Mouse (Mus musculus) ES-E14 (cell line): ENCODE data around the gene Cyp2d40. TPM values are rescaled to one million over a fixed set of nuclear protein-coding genes. Genes with fewer than 3 reads are reported as not detected.
"Not testable (repeated sequence)": the region's sequence is repeated elsewhere in the genome, so short reads cannot be mapped to it uniquely, and the experiment has no call there.

Source experiments
- DNase-seq: peaks from one replicate; pipeline ENCODE4 v3.0.0-alpha.2; 2013; ENCODE audit warnings: low read depth, low spot score
- H3K27ac ChIP-seq: 2 replicates; pipeline ENCODE4 v1.5.1; 2012; ENCODE audit warnings: low read depth, mild to moderate bottlenecking, low read length, moderate library complexity, mixed read lengths; ENCODE audit not compliant: poor library complexity, insufficient read depth, severe bottlenecking
- H3K36me3 ChIP-seq: 2 replicates; pipeline ENCODE4 v1.6.1; 2012; ENCODE audit warnings: mild to moderate bottlenecking, low read length, moderate library complexity, mixed read lengths; ENCODE audit not compliant: control insufficient read depth, poor library complexity, insufficient read depth, severe bottlenecking
- H3K4me1 ChIP-seq, 2 experiments: fragments of 150-350 bp in 1 of 2; sonication (generic) in 1 of 2; 2 replicates each; pipeline ENCODE4 v1.6.1; 2012; ENCODE audit warnings: low read length in 2 of 2, mild to moderate bottlenecking in 1 of 2, mixed read lengths in 1 of 2; ENCODE audit not compliant: control insufficient read depth in 2 of 2, insufficient read depth in 2 of 2, poor library complexity in 1 of 2
- H3K4me3 ChIP-seq, 2 experiments: fragments of 150-350 bp in 1 of 2; sonication (generic) in 1 of 2; 2 replicates each; pipeline ENCODE4 v1.5.1; 2012; ENCODE audit warnings: low read length in 2 of 2, low read depth in 1 of 2, mild to moderate bottlenecking in 1 of 2, mixed read lengths in 1 of 2; ENCODE audit not compliant: insufficient read depth in 1 of 2, poor library complexity in 1 of 2, severe bottlenecking in 1 of 2
- H3K9ac ChIP-seq: 2 replicates; pipeline ENCODE4 v1.6.1; 2012; ENCODE audit warnings: low read depth, mild to moderate bottlenecking, low read length, mixed read lengths; ENCODE audit not compliant: poor library complexity, insufficient read depth, severe bottlenecking
- H3K9me3 ChIP-seq: fragments of 150-350 bp; sonication (generic); 2 replicates; pipeline ENCODE4 v1.6.1; 2012; ENCODE audit warnings: low read depth, mild to moderate bottlenecking, low read length; ENCODE audit not compliant: control insufficient read depth, insufficient read depth
- CHD2 ChIP-seq: IDR thresholded peaks from 2 replicates; pipeline ENCODE4 v1.6.1; 2014; ENCODE audit warnings: mild to moderate bottlenecking, low read depth, low read length, inconsistent platforms
- HCFC1 ChIP-seq: IDR thresholded peaks from 2 replicates; pipeline ENCODE4 v1.6.1; 2012; ENCODE audit warnings: low read length, inconsistent platforms, borderline replicate concordance; ENCODE audit not compliant: insufficient read depth
- MAFK ChIP-seq: IDR thresholded peaks from 2 replicates; pipeline ENCODE4 v1.6.1; 2014; ENCODE audit warnings: mild to moderate bottlenecking, low read depth, low read length, inconsistent platforms; ENCODE audit not compliant: insufficient read depth
- ZC3H11A ChIP-seq: IDR thresholded peaks from 2 replicates; pipeline ENCODE4 v1.6.1; 2012; ENCODE audit warnings: low read depth, mild to moderate bottlenecking, inconsistent platforms, low read length, borderline replicate concordance
- ZNF384 ChIP-seq: IDR thresholded peaks from 2 replicates; pipeline ENCODE4 v1.6.1; 2012; ENCODE audit warnings: low read depth, low read length, inconsistent platforms
- in situ Hi-C, 2 experiments: fragments of 600-800 bp; cut with MboI; formaldehyde crosslinking; loops; one replicate each; pipeline ENCODE4 v1.15.1; 2025; ENCODE audit warnings: low sequenced_read_pairs in 2 of 2, inconsistent platforms in 1 of 2; ENCODE audit not compliant: unreplicated experiment in 2 of 2
- total RNA-seq: library from RNA; depleted of rRNA; stranded (reverse); fragments of 300-350 nt; gene quantifications from 2 replicates; pipeline ENCODE4 v1.2.3, GENCODE M21; 2012; rRNA removed

The Cyp2d40 gene
- total RNA-seq, 1 experiment: not detected

DNA sequence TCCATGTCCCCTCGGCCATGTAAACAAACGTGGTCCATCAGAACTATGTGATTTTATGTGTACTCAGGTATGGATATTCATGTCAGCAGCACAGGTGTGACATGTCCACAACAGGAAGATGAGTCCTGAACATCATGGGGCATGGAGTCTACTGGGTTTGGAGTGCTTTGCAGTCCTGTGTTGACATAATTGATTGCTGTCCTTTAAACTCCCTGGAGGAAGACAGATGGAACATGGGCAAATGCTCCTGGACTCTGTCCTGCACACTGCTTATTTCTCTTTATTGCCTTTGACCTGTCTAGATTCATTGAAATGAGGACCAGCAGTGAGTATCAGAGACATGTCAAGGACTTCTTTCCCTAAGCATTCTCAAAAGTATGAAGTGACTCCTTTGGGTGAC lies 2.0 kb upstream of the Cyp2d40 start:
- H3K9ac ChIP-seq: no peak overlapping the region
- in situ Hi-C loops: no loop called here
- no peak overlapping the region for H3K27ac ChIP-seq
- H3K9me3 ChIP-seq: no peaks in the 10 kb centered on the region
- TF ChIP-seq HCFC1: no peak
- no peak for TF ChIP-seq CHD2
- TF ChIP-seq MAFK: no peak
- no peak for TF ChIP-seq ZC3H11A
- no peak for TF ChIP-seq ZNF384
- DNase-seq: no peak
- no peaks in the 10 kb centered on the region for H3K36me3 ChIP-seq
- H3K4me1 ChIP-seq: no peaks in the 10 kb centered on the region
- H3K4me3 ChIP-seq: no peak overlapping the region

DNA sequence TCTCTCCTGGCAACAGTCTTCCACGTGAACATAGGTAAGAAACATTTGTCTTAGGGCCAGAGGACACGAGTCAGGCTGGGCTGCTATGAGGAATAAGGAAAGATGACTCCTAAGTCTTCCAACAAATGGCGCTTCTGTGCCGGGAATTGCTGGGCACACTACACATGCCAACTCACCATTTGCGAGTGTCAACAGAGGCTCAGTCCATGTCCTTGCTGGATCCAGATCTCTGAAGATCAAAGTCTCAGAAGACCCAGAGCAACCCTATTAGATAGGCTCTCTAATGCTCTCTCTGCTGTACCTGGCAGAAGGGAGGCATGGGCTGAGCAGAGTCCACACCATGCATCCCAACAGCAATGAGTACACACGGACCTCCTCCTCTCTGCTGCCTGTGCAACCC lies 898 bp upstream of the Cyp2d40 start:
- no peaks in the 10 kb centered on the region for H3K9me3 ChIP-seq
- H3K4me3 ChIP-seq: no peak overlapping the region
- no peaks in the 10 kb centered on the region for H3K4me1 ChIP-seq
- no peaks in the 10 kb centered on the region for H3K36me3 ChIP-seq
- TF ChIP-seq ZNF384 (no peak), HCFC1 (no peak), ZC3H11A (no peak), MAFK (no peak), CHD2 (no peak)
- H3K9ac ChIP-seq: no peak overlapping the region
- H3K27ac ChIP-seq: no peak overlapping the region
- in situ Hi-C loops: no loop called here
- DNase-seq: no peak

DNA sequence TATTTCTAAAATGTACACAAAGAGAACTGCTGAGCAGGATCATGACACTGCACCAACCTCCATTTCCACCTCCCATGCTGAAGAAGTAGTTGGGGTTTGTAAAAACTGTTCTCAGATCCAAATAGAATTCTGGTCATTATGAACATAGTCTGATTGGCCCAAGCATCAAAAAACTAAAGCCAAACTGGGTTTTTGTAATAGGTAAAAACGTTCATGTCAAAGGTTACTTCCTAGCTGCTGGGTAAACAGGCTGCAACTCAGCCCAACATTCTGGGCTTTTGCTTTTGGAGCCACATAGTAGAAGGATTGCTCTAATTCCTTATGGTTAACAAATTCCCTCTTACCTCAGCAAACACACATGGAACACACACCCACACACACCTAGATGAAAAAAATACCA lies 15.8 kb downstream of the Cyp2d40 start:
- Histone ChIP-seq H3K36me3 (no peaks in the 10 kb centered on the region), H3K4me1 (no peaks in the 10 kb centered on the region), H3K27ac (no peak overlapping the region), H3K9me3 (0 out of 2 replicates have a peak, but pooled peaks cover 2% of the 10 kb centered on the region), H3K4me3 (no peak overlapping the region), H3K9ac (no peak overlapping the region)
- in situ Hi-C loops: no loop called here
- no peak for DNase-seq
- no peak for TF ChIP-seq ZC3H11A
- no peak for TF ChIP-seq CHD2
- TF ChIP-seq HCFC1: no peak
- no peak for TF ChIP-seq MAFK
- TF ChIP-seq ZNF384: no peak

DNA sequence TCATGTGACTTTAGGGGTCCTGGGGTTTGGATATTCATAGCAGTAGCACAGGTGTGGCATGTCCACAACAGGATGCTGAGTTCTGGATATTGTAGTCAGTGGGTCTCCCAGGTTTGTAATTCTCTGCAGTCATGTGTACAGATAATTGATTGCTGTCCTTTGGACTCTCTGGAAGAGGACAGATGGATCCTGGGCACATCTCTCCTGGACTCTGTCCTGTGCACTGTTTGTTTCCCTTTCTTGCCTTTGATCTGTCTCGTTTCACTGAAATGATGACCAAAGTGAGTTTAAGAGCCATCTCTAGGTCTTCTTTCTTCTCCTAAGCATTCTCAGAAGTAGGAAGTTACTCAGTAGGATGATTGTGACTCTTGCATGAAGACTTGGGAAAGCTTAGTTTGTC lies 16.5 kb downstream of the Cyp2d40 start:
- no peak for TF ChIP-seq ZNF384
- no peak for TF ChIP-seq MAFK
- no peak for TF ChIP-seq CHD2
- no peak for TF ChIP-seq ZC3H11A
- TF ChIP-seq HCFC1: no peak
- H3K36me3 ChIP-seq: no peaks in the 10 kb centered on the region

DNA sequence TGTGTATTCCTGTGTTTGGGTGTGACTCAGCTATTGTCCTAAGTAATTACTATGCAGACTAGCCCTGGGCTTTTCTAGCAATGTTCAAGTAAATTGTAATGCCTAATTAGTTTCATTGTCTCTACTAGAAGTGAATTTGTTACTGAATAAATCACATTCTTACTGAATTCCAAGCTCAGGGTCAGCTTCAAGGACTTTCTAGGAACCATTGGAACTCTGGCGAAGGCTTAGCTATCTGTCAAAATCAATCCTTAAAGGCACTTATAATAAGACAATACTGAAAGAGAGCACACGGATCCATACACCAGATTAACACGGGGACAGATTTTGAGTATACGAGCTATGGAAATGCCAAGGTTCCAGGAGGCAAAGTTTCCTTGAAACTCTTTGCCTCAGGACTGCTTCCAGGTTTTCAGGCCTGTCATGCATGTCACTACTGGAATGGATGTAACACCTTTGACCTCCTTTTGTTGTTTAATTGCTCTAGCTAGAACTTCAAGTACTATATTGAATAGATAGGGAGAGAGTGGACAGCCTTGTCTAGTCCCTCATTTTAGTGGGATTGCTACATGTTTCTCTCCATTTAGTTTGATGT lies 30.6 kb downstream of the Cyp2d40 start:
- in situ Hi-C loops, DNase-seq, H3K27ac ChIP-seq, H3K36me3 ChIP-seq, H3K9ac ChIP-seq, H3K9me3 ChIP-seq, H3K4me3 ChIP-seq, H3K4me1 ChIP-seq: not testable (repeated sequence)

More for the DNA sequence above, 16.5 kb downstream of the Cyp2d40 start:
- Histone ChIP-seq H3K4me1 (no peaks in the 10 kb centered on the region), H3K4me3 (no peak overlapping the region), H3K9ac (no peak overlapping the region), H3K9me3 (0 out of 2 replicates have a peak, but pooled peaks cover 2% of the 10 kb centered on the region), H3K27ac (no peak overlapping the region)
- no peak for DNase-seq
- in situ Hi-C loops: no loop called here

Other genes with a start within 250 kb of the Cyp2d40 start
- gene Cyp2d12, start 209.1 kb downstream of the Cyp2d40 start, total RNA-seq: not detected in 2 replicates
- not detected in 2 replicates for gene Cyp2d34, start 143.2 kb downstream of the Cyp2d40 start, total RNA-seq
- gene Cyp2d26, start 30.1 kb upstream of the Cyp2d40 start, total RNA-seq: not detected in 2 replicates
- 128 and 143 TPM in 2 replicates for gene Tcf20, start 223.7 kb upstream of the Cyp2d40 start, total RNA-seq